Mouse (Mus musculus): ENCODE data around the gene Mgat5b.

Mgat5b gene

DNA sequence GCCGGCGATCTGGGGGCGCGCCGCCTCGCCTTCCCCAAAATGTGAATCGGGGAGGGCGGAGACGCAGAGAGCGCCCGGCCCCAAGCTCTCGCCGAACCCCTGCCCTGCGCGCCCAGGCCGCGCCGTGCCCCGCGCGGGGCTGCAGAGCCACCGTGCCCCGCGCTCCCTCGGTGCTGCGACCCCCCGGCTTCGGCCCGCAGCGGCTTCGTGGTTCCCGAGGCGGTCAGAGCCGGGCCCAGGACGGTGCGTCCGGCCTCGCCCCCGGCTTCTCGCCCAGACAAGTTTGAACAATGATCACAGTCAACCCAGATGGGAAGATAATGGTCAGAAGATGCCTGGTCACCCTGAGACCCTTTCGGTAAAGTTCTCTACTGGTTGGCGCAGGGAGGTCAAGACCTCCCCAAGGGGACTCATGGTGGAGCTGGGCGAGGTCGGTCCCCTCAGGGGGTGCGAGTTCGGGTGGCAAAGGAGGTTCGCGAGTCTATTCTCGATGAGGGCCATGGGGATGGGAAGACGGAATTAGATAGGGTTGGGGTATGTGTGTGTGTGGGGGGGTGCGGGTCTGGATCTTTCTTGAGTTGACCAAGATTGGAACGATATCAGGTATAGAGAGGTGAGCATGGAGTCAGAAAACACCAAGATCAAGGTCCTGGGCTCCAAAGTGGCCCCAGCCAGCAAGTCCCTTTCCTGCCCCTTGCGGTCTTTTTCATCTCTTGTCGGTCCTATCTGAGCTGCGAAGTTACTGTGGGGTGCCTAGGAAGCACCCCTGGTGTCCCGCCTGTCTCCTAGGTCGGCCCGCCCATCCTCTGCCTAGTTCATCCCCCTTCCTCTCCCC is 740 bp downstream of the Mgat5b start:
- DNase-seq (ENCODE audit: low spot score), result no peak

DNA sequence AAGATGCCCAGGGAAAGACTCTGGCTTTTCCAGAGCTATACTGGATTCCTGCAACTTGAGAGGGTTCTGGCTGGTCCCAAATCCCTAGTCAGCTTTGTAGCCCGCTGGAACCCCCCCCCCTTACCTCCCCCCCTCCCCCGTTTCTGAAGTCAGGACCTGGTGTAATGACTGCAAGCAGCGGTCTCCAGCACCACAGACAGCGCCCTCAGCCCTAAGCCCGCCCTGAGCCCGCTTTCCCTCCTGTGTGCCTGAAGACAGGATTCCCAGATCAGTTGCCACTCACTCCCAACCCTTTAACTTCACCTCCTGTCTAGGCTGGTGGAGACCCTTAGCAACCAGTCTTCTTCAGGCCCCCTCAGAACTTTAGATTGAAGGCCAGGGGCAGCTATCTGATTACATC is 2.1 kb downstream of the Mgat5b start:
- DNase-seq (ENCODE audit: low spot score), result no peak

DNA sequence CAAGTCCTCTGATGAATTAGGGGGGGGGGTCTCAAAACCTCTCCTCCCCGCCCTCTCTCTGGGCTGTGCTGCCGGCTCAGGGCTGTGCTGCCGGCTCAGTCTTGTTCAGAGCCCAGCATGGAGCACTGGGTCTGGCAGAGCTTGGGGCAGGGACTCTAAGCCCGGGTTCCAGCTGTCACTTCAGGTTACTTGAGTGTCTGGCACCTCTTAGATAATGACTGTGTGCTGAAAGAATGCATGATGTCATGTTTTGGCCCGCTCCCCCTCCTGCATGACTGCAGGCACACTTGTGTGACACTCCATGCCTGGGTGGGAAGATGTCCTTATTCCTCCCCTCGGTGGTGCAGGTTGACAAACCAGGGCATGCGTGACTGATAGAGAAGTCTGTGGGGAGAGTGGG is 3.4 kb downstream of the Mgat5b start:
- DNase-seq (ENCODE audit: low spot score), result no peak

DNA sequence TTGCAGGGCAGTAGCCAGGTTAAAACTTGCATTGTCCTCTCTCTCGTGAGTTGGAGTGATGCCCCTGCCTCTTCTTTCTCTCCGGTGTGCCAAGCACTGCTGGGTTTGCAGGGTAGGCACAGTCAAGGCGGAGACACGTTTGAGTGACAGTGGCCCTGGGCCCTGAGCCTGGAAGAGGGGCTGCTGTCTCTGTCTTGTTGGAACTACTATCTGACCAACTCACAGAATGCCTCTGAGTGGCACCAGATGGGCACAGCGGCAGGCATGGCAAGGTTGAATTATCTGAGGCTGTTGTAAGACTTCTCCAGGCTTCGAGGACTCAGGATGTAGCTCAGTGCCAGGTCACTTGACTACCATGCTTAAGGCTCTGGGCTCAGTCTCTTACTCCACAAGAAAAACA is 9.4 kb downstream of the Mgat5b start:
- no peak for DNase-seq (ENCODE audit: low spot score)

DNA sequence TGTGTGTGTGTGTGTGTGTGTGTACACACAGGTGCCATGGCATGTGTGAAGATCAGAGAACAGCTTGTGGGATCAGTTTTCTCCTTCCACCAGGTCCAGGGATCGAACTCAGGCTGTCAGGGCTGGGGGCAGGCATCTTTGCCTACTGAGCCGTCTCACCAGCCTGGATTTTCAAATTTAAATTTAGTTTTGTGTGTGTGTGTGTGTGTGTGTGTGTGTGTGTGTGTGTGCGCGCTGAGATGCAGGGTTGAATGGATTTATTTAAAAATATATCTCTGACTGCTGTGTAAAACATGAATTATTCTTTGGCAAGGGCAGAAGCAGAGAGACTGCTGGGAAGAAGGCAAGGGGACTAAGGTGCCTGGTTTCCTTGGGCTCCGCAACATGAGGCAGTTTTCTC is 16.2 kb downstream of the Mgat5b start:
- DNase-seq (ENCODE audit: low spot score), result no peak

DNA sequence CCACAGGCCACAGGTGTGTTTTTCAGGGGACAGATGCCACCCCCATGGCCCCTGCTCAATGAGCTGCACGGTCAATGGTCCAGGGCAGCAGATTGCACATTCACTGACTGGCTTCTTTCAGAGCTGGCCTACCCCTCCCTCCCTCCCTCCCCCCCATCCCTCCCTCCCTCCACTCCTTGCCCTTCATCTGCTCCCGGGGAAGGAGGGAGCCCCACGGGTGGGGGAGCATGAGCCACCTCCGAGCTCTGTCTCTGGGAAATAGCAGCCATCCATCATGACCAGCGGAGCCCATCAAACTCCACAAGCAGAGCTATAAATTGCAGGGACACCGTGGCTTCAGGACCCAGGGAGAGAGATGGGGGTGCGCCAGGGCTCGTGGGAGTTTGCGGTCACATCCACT is 16.7 kb downstream of the Mgat5b start:
- no peak for DNase-seq (ENCODE audit: low spot score)

DNA sequence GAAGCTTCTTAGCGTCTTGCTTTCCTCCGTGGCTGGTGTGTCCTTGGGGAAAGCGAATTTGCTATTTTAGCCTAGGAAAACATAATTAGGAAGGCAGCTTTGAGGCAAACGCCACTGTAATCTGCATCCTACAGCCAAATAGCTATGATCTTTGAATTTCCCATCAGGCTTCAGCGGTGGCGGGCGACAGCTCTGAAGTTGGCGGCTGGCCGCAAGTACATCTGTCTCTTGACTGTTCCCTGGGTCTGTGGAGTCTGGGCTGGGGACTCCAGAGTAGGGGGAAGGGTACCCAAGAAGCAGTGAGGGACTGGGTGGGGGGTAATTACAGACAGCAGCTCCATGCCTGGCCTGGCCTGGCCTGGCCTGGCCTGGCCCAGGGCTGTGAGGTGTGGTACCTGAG is 17.3 kb downstream of the Mgat5b start:
- no peak for DNase-seq (ENCODE audit: low spot score)

DNA sequence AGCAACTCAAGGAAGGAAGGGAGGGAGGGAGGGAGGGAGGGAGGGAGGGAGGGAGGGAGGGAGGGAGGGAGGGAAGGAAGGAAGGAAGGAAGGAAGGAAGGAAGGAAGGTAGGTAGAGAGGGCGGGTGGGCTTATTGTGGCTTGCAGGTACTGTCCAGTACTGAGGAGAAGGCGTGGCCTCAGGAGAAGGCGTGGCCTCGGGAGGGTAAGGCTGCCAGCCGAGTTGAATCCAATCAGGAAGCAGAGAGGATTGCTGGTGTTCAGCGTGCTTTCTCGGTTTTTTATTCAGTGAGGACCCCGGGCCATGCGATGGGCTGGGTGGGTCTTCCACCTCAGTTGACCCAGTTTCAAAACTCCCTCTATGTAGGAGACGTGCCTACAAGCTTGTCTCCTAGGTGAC is 18.5 kb downstream of the Mgat5b start:
- no peak for DNase-seq (ENCODE audit: low spot score)

DNA sequence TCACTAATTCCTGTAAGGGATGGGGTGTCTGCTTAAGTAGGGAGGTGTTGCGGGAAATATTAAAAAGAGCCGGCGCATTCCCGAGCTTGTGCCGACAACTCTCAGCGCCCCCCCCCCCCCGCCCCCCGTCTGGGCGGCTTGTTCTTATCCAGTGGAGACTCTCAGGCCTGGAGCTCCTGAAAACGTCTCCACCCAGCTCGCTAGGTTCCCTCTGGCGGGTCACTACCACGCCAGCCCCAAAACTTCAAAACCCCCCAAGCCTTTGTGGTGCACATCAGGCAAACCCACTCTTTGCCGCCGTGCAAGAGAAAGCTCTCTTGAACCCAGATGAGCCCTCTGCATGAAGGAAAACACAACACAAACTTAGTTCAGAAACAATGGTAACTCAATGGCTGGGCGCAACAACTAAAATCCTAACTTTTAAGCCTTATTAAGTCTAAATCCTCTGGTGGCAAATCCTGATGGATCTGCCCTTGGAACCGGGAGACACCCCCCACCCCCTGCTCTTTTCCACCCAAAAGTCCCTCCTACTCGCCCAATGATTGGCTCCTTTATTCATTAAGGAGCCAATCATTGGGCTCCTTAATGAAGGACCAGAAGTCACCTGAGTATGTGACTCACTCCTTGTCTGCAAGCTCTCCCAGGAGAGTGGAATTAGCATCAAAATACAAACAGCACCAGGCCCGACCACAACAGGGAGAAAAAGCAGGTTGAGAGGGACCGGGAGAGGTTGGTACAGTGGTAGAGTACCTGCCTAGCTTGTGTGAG is 21.6 kb downstream of the Mgat5b start:
- DNase-seq (ENCODE audit: low spot score), result no peak

DNA sequence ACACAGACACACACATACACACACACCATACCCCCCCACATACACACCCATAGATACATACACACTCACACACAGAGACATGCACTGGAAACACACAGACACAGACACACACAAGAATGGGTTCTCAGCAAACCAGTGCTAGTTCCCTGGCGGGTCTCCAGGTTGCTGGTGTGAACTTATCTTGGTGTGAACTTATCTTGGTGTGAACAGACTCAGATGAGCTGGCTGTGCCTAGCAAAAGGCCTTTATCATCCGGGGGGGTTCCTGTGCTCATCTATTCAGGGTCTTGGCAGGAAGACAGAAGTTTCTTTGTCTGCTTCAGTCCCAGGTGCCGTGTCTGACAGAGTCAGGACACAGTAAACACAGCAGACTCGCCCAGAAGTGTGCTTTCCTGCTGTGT is 25.7 kb downstream of the Mgat5b start:
- DNase-seq (ENCODE audit: low spot score), result no peak

DNA sequence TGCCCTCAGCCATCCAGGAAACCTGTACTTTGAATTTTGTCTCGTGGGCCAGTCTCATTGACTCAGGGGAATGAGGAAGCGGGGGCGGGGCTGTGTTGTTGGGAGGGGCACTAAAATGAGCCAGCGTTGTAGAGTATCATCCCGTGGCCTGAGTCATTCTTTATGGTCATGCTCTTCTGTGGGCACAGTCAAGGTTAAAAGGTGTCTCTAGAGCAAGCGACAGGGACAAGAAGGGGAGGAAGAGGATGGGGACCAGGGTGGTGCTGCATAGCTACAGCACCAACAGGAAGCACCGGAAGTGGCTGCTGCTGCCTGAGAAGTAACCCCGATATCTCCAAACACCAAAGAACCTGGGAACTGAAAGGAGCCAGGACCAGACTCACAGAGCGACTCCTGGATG is 31.2 kb downstream of the Mgat5b start:
- no peak for DNase-seq (ENCODE audit: low spot score)

DNA sequence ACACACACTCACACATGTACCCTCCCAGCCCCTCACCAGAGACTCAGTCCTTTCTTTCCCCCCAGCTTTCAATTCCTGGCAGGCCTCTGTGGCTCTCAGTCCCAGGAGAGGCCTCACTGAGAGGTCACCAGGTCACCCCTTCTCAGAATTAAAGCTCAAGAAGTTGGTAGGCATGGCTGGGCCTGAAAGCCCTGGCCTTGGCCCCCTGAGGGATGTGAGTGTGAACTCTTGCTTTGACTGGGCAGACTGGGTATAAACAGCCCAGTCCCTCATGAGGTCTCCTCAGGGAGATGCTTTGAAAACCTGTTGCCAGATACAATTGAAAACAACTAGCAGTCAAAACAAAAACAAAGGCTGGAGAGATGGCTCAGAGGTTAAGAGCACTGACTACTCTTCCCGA is 32.8 kb downstream of the Mgat5b start:
- DNase-seq (ENCODE audit: low spot score), result no peak

DNA sequence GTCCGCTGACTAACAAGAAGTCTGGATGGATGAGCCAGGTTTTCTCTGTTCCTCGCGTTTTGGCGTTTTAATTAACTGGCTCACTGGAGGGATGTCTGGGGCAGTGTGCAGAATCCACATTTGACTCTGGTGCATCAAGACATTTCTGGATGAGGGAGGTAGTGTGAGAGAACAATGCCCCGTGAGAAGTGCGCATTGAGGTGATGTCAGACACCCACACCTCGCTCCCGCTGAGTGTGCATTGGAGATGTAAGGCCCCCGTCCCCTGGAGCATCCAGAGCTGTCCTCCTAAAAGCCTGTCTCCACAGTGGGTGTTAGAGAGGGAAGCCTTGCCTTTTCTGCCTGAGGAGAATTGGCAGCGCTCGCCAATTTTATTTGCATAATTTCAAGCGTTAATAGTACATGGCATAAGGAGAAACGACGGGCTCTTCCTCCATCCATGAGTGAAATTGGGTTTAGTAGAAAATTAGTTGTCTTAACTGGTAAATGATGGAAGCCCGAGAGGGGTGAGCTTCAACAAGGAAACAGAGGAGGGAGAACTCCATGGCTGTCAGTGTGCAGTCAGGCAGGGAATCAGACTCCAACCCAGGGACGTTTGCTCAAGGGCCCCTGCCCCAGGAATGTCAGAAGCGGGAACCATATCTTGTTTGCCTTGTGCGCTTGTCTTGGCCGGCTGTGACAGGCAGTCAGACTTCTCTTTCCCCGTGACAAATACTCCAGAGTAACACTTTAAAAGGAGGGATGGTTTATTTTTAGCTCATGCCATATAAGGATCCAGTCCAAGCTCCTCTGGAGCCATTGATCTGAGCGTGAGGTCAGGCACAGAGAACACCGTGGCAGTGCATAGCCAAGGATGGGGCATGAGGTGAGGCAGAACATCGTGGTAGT is 35.8 kb downstream of the Mgat5b start:
- DNase-seq (ENCODE audit: low spot score), result peak; percentile 49

DNA sequence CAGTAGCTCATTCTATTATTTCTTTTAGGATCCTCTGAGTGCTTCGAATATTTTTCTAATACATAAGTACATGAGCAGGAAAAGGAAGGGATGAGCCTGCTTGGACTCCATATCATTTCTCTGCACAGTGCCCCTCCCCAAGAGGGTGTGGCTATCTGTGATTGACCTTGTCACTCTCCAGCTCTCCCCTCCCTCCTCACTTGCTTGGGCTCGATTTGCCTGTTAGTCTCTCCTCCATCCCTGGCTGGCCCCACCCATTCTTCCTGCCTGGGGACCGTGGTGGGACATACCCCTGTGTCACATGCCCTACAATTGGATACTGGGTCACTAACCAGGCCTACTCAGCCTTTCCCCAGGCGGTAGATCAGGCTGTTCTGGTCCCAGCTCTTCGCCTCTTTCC is 39.9 kb downstream of the Mgat5b start:
- DNase-seq (ENCODE audit: low spot score), result no peak

DNA sequence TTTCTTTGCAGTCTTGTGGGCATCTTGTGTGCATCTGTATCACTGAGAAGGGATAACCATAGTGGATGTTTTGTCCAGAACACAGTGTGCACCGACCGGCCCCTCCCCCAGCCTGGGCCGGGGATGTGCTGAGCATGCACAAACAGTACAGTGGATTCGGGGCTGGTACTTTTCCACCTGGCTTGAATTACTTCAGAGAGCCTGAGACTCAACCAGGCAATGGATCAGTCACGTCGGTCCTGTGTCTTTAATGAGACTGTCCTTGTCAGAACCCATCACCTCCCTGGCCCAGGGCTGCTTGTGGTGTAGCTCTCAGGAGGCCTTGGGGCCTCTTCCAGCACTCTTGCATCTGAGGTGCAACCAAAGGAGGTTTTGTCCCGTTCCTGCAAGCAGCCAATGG is 46.4 kb downstream of the Mgat5b start:
- no peak for DNase-seq (ENCODE audit: low spot score)

DNA sequence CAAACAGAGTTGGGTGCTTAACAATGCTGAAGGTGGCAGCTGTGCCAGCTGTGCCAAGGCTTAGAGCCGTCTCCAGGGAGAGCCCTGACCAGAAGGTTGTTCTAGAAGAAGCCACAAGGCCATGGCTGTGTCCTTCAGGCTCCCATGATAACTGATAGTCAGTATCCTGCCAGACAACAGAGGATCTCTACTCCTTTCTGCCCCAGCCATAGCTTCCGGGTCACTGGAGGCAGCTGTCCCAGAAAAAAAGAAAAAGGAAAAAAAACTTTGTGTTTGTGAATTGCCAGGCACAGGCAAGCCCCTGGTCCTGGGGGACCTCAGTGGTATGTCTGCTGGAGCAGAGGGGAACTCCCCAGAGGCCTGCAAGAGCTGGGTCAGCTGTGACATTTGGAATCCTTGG is 47.3 kb downstream of the Mgat5b start:
- DNase-seq (ENCODE audit: low spot score), result no peak

DNA sequence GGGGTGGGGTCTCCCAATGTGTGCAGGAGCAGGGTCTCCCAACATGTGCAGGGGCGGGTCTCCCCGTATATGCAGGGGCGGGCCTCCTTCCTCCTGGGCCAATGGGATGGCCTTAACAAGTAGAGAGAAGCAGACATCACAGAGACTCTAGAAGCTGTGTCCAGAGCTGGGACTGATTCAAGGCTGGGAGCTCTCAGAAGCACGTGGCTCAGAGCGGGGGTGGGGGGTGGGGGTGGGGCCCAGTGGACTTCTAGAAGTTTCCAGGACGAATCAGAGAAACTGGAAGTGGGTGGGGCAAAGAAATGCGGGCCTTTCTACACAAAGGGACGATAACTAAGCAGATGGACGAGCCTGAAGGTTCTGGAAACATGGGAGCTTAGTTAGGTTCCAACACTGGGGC is 49.9 kb downstream of the Mgat5b start:
- no peak for DNase-seq (ENCODE audit: low spot score)

DNA sequence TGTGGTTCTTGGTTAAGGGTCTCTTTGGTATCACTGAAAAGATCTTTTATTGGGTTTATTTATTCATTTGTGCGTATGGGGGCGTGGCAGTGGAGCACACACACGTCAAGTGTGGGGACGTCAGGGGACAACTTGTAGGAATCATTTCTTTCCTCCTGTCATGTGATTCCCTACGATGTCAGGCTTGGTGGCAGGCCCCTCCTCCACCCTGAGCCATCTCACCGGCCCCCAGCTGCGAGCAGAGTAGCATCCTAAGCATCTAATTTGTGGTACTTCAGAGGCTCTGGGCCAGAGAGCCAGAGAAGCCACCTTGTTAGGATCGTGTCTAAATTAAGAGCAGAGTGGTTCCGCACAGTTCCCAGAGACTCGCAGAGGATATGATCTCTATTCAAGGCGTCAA is 50.8 kb downstream of the Mgat5b start:
- no peak for DNase-seq (ENCODE audit: low spot score)

DNA sequence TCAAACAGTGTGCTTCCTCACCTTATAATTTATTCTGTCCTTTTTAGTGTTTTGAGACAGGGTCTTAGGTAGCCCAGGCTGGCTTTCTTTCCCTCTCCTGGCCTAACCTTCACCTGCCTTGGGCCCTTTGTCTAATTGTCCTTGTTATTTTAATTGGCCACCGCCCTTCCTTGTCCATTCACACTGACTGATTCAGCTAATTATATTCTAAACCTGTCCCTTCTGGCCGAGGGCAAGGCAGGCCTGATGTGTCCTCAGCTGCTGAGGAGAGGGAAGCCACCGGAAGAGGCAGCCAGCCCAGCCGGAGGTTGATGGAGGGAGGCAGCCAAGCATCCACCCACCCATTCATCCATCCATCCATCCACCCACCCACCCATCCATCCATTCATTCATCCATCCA is 52.2 kb downstream of the Mgat5b start:
- DNase-seq (ENCODE audit: low spot score), result no peak

DNA sequence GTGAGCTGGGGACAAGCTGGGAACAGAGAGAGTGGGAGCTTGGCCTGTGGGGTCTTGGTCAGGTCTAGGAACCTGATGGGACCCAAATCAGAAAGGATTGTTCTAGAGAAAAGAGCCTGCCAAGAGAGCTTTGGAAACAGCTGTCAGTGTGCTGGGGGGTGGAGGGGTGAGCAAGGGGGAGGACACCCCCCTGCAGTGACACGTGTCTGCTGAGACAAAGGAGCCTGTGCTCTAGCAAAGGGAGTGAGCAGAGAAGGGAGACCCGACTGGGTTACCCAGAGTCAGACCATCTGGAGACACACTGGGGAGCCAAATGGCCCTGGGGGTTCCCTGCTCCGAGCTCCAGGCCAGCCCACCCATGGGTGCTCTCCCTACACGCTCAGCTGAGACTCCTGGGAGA is 54.2 kb downstream of the Mgat5b start:
- no peak for DNase-seq (ENCODE audit: low spot score)

DNA sequence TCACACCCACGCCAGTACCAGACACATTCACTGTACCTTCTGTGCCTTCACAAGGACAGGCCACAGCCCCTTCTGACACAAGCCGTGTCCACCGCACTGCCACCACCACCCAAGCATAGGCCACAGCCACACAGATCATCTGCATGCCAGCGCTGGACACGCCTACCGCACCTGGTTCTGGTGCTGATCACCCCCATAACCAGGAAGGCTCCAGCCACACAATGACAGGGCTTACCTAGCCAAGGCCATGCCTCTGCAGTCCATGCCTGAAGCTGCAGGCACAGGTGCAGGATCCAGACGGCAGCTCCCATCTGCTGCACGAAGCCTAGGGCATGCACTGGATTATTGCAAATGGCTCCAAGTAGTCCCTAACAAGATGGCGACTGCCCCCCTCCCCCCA is 54.8 kb downstream of the Mgat5b start:
- no peak for DNase-seq (ENCODE audit: low spot score)

DNA sequence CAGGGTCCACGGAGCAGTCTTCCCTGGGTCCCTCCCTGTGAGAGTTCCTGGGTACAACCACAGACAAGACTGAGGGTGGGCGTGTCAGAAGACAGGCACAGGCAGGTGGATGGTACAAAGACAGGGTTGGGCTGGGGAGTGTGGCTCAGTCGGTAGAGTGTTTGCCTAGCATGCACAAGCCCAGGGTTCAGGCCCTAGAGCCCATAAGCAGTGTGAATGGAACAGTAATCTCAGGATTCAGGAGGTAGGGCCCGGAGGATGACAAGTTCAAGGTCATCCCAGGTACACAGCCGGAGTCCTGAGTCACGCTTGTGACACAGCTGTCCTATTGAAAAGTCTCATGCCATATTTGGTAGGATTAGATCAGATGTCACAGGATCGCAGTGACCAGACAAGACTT is 55.7 kb downstream of the Mgat5b start:
- no peak for DNase-seq (ENCODE audit: low spot score)

DNA sequence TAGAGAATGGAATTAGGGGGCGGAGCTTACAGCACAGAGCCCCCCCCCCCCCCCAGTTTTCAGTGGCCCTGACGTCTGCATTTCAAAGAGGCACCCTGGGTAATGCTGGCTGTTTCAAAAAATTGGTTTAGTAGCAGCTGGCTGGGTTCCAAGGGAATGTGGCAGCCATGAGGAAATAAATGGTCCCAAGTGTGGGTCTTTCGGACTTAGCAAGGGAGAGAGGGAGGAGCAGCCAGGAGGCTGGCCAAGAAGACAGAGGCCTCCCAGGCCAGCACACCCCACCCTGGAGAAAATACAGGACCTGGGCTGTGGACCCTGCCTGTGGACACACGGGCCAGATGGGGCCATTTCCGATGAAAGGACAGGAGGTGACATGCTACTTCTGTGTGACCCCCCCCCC is 61.6 kb downstream of the Mgat5b start:
- no peak for DNase-seq (ENCODE audit: low spot score)

Measured in layer of hippocampus, adult 11-12 months (tissue).